Mouse (Mus musculus) neural tube, embryonic 13.5 days (tissue): ENCODE results near the gene Wdr27. TPM values are rescaled to one million over a fixed set of nuclear protein-coding genes. Genes with fewer than 3 reads are reported as not detected.

ENCODE experiments used
- ATAC-seq: fragments of 200-750 bp; cut with Nextera tagmentation; 2 replicates; pipeline ENCODE4 v1.8.0; 2017; ENCODE audit warnings: low read depth, mild to moderate bottlenecking, moderate TSS enrichment, moderate library complexity
- H3K27ac ChIP-seq: fragments of 300-500 bp; sonication (generic); replicated peaks from 2 replicates; pipeline ENCODE4 v1.5.1; 2015; ENCODE audit warnings: moderate library complexity, mild to moderate bottlenecking, inconsistent platforms
- H3K27me3 ChIP-seq: fragments of 300-500 bp; sonication (generic); 2 replicates; pipeline ENCODE4 v1.6.1; 2015; ENCODE audit warnings: mild to moderate bottlenecking, inconsistent platforms
- H3K36me3 ChIP-seq: fragments of 300-500 bp; sonication (generic); 2 replicates; pipeline ENCODE4 v1.6.1; 2015; ENCODE audit warnings: mild to moderate bottlenecking, inconsistent platforms
- H3K4me1 ChIP-seq: fragments of 300-500 bp; sonication (generic); replicated peaks from 2 replicates; pipeline ENCODE4 v1.6.1; 2015; ENCODE audit warnings: inconsistent platforms
- H3K4me2 ChIP-seq: fragments of 300-500 bp; sonication (generic); 2 replicates; pipeline ENCODE4 v1.6.1; 2015; ENCODE audit warnings: inconsistent platforms, mild to moderate bottlenecking, moderate library complexity
- H3K4me3 ChIP-seq: fragments of 300-500 bp; sonication (generic); 2 replicates; pipeline ENCODE4 v1.5.1; 2015; ENCODE audit warnings: mild to moderate bottlenecking, inconsistent platforms
- H3K9ac ChIP-seq: fragments of 300-500 bp; sonication (generic); 2 replicates; pipeline ENCODE4 v1.6.1; 2015; ENCODE audit warnings: moderate library complexity, mild to moderate bottlenecking, inconsistent platforms
- H3K9me3 ChIP-seq: fragments of 300-500 bp; sonication (generic); 2 replicates; pipeline ENCODE4 v1.6.1; 2016; ENCODE audit warnings: inconsistent platforms
- WGBS: fragments of 180-500 bp; shearing (Covaris S2); methylation state at CpG from one replicate; pipeline ENCODE4 v1.1.7; 2015; 5-methylcytosine and 5-hydroxymethylcytosine counted together
- polyA plus RNA-seq: library from polyadenylated mRNA; unstranded; fragments of >200 nt; fragmentation: Nextera tagmentation; extraction: Ambion mirVana; gene quantifications from 2 replicates; pipeline ENCODE4 v1.2.1, GENCODE M21; 2015

Gene Wdr27
- polyA plus RNA-seq, 1 experiment from 2014 or later = 8.3 TPM

DNA sequence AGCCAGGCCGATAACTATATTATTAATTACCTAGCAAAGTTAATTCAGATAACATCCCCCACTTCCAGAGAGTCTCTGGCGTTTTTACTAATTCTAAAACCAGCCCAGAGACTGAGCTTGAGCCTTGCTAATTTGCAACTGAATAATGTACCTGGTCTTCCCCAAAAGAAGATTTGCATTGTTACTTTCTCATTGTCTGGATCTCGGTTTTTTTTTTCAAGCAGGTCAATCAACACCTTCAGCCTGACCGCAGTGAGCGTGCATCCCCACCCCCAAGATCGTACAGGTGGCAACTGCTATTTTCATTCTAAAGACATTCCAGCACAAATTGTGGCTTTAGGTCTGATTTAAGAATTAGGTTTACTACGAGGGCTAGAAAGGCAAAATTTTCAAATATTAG is 136.2 kb downstream of the Wdr27 start:
- Histone ChIP-seq H3K27me3 (no peaks in the 10 kb centered on the region), H3K9ac (no peak overlapping the region), H3K9me3 (no peaks in the 10 kb centered on the region), H3K4me1 (no peaks in the 10 kb centered on the region), H3K4me2 (no peak overlapping the region), H3K4me3 (no peak overlapping the region), H3K36me3 (no peaks in the 10 kb centered on the region), H3K27ac (no peak overlapping the region)
- no peak for ATAC-seq
- WGBS = 90% methylated on average over 7 of the region's 7 CpGs

GRCm38 (mm10) chr17:14799243-14799642 is 143.7 kb downstream of the Wdr27 start:
- Histone ChIP-seq H3K9ac (no peak overlapping the region), H3K27ac (no peak overlapping the region), H3K36me3 (no peaks in the 10 kb centered on the region), H3K4me1 (no peaks in the 10 kb centered on the region), H3K9me3 (no peaks in the 10 kb centered on the region), H3K27me3 (no peaks in the 10 kb centered on the region), H3K4me3 (no peak overlapping the region), H3K4me2 (no peak overlapping the region)
- no peak for ATAC-seq
- 90% methylated on average over 4 of the region's 4 CpGs for WGBS

- Histone ChIP-seq H3K36me3 (no peaks in the 10 kb centered on the region), H3K9me3 (peaks cover 12% of the 10 kb centered on the region; the same call in 1 of the 2 replicates), H3K4me2 (no peak overlapping the region), H3K9ac (no peak overlapping the region), H3K27ac (no peak overlapping the region), H3K4me1 (no peaks in the 10 kb centered on the region), H3K4me3 (no peak overlapping the region), H3K27me3 (no peaks in the 10 kb centered on the region)
- no peak for ATAC-seq
- 97% methylated on average over 4 of the region's 4 CpGs for WGBS
Observed at GRCm38 (mm10) chr17:14795074-14795473, 147.9 kb downstream of the Wdr27 start.

DNA sequence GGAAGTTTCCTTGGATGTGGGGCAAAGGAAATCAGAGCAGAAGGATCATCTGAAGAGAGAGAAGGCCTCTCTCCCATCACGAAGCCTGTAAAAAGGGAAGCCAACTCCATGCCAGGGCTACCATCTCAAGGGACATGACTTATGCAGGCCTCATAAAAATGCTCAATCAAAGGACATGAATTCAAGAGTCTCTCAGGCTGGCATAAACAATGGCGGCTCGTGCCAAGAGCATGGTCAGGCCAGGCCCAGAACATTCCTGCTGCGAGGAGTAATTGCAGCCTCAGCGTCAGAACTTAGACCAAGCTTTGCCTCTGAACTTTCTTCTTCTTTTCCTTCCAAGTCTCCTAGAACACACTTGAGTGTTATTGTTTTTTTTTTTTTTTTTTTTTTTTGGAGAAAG is 163.6 kb downstream of the Wdr27 start:
- Histone ChIP-seq H3K27me3 (no peaks in the 10 kb centered on the region), H3K4me3 (no peak overlapping the region), H3K36me3 (no peaks in the 10 kb centered on the region), H3K27ac (no peak overlapping the region), H3K4me2 (no peak overlapping the region), H3K9ac (no peak overlapping the region), H3K9me3 (no peaks in the 10 kb centered on the region), H3K4me1 (no peaks in the 10 kb centered on the region)
- 92% methylated on average over 5 of the region's 5 CpGs for WGBS
- ATAC-seq = no peak

DNA sequence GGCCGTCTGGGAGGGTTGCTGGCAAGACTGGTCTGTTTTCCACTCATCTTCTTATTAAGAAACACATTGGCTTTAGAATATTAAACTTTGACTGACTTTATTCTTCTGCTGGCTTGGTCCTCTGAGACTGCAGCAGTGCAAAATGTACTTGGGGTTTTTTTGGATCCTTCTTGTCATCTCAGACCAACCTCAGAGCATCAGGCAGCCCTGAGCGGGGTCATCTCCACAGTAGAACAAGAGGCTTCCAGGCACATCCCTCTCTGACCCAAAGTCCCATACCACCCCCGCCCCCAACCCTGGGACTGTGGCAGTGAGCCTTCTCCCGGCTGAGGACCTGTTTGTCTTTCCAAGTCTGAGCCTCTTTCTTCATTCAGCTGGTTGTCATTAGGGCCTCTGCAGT is 171.6 kb downstream of the Wdr27 start:
- H3K36me3 ChIP-seq = no peaks in the 10 kb centered on the region
- ATAC-seq = no peak
- H3K9me3 ChIP-seq = no peaks in the 10 kb centered on the region
- no peak overlapping the region for H3K27ac ChIP-seq
- no peaks in the 10 kb centered on the region for H3K27me3 ChIP-seq
- no peak overlapping the region for H3K4me3 ChIP-seq
- no peaks in the 10 kb centered on the region for H3K4me1 ChIP-seq
- no peak overlapping the region for H3K4me2 ChIP-seq
- H3K9ac ChIP-seq = no peak overlapping the region
- 81% methylated on average over 4 of the region's 4 CpGs for WGBS

DNA sequence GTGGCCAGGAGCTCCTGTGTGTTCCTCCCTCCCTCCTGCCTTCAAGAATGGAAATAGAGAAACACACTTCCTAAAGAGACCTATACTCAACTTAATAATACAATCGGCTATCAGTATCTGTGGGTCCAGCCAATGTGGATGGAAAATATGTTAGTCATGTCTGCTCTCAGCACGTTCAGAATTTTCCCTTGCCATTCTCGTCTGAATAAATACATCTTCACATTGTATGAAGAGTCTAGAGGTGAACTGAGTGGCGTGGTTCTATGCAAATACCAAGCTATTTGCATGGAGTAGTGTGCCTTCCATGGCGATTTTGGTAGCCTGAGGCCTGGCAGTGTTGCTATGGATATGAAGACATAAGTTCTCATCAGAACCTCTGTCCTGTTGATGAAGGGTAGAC is 172.6 kb downstream of the Wdr27 start:
- 83% methylated on average over 5 of the region's 5 CpGs for WGBS
- H3K36me3 ChIP-seq = no peaks in the 10 kb centered on the region
- H3K4me2 ChIP-seq = no peak overlapping the region
- no peak overlapping the region for H3K27ac ChIP-seq
- no peak overlapping the region for H3K4me3 ChIP-seq
- no peaks in the 10 kb centered on the region for H3K9me3 ChIP-seq
- no peak overlapping the region for H3K9ac ChIP-seq
- H3K27me3 ChIP-seq = no peaks in the 10 kb centered on the region
- no peaks in the 10 kb centered on the region for H3K4me1 ChIP-seq
- no peak for ATAC-seq

Other genes with a start within 250 kb of the Wdr27 start
- 6.9 and 8.8 TPM in 2 replicates for gene Thbs2, start 248.9 kb downstream of the Wdr27 start, polyA plus RNA-seq
- gene 1600012H06Rik, start within 50 bp of the Wdr27 start, polyA plus RNA-seq = 30.2 and 32.0 TPM in 2 replicates
- 13.9 and 14.7 TPM in 2 replicates for gene Phf10, start 18.1 kb upstream of the Wdr27 start, polyA plus RNA-seq
- 8.4 and 9.3 TPM in 2 replicates for gene 9030025P20Rik, start 35.3 kb upstream of the Wdr27 start, polyA plus RNA-seq
- gene Gm3417, start 35.6 kb upstream of the Wdr27 start, polyA plus RNA-seq = 0.88 TPM in 1 of 2 replicates, not detected in the other
- 8.0 and 9.1 TPM in 2 replicates for gene Gm3435, start 67.0 kb upstream of the Wdr27 start, polyA plus RNA-seq
- 97.4 and 101 TPM in 2 replicates for gene Ermard, start 98.0 kb upstream of the Wdr27 start, polyA plus RNA-seq
- gene Tcte3, start 98.3 kb upstream of the Wdr27 start, polyA plus RNA-seq = 0.92 TPM in 1 of 2 replicates, not detected in the other
- 3.4 and 4.0 TPM in 2 replicates for gene Gm3448, start 98.4 kb upstream of the Wdr27 start, polyA plus RNA-seq